ENCODE assay signal across 21 mouse cellular contexts in genomic region chr6:65012142-65012541, GRCm38 (mm10).
"Had no signal": no experiment of that assay in that cellular context is flagged by ENCODE, and none has a peak within 500 bp of the region (broad histone marks: within the 10 kb centered on the region; RNA-seq: fewer than 3 reads in every experiment).

No protein-coding gene starts in this region.

- H3K27me3 ChIP-seq: intestine, embryonic 15.5 days; kidney, embryonic 15.5 days; limb, embryonic 12.5 days; limb, embryonic 15.5 days; stomach, embryonic 15.5 days had no signal

- H3K4me3 ChIP-seq: intestine, embryonic 15.5 days; kidney, embryonic 15.5 days; layer of hippocampus, adult 2 months; limb, embryonic 12.5 days; limb, embryonic 15.5 days; stomach, embryonic 15.5 days had no signal

- H3K27ac ChIP-seq: intestine, embryonic 15.5 days; kidney, embryonic 15.5 days; layer of hippocampus, adult 2 months; limb, embryonic 12.5 days; limb, embryonic 15.5 days; liver, embryonic 14.5 days; stomach, embryonic 15.5 days had no signal

- H3K4me1 ChIP-seq: intestine, embryonic 15.5 days; kidney, embryonic 15.5 days; limb, embryonic 12.5 days; limb, embryonic 15.5 days; stomach, embryonic 15.5 days had no signal

- H3K36me3 ChIP-seq: intestine, embryonic 15.5 days; kidney, embryonic 15.5 days; limb, embryonic 12.5 days; limb, embryonic 15.5 days; stomach, embryonic 15.5 days had no signal

- DNase-seq: kidney, adult 11 months; kidney, adult 8-10 months; kidney, postnatal 10 days; layer of hippocampus, adult 9-11 months; left cerebral cortex, postnatal 4 days; liver, postnatal 0 days; lung, embryonic 14.5 days; lung, postnatal 14 days; lung, postnatal 4 days; midbrain, embryonic 14.5 days; right cerebral cortex, adult 18-20 months; right cerebral cortex, postnatal 14 days; right cerebral cortex, postnatal 4 days; thymus, postnatal 25 days had no signal
